Mouse (Mus musculus) olfactory bulb, adult 2 months (tissue): ENCODE data around the gene Pla1a. TPM values are rescaled to one million over a fixed set of nuclear protein-coding genes. Genes with fewer than 3 reads are reported as not detected.

Experiments used
- H3K27ac ChIP-seq: fragments of 200-500 bp; 2 replicates; pipeline ENCODE4 v1.5.1; 2012; ENCODE audit warnings: low read depth, low read length; ENCODE audit not compliant: insufficient read depth
- H3K4me1 ChIP-seq: fragments of 200-500 bp; 2 replicates; pipeline ENCODE4 v1.6.1; 2012; ENCODE audit warnings: low read length; ENCODE audit not compliant: control insufficient read depth, insufficient read depth
- H3K4me3 ChIP-seq: fragments of 200-500 bp; 2 replicates; pipeline ENCODE4 v1.5.1; 2012; ENCODE audit warnings: mild to moderate bottlenecking, low read depth, low read length, moderate library complexity; ENCODE audit not compliant: insufficient read depth
- CTCF ChIP-seq: fragments of 200-500 bp; IDR thresholded peaks from 2 replicates; pipeline ENCODE4 v1.5.1; 2012; ENCODE audit warnings: low read depth, mild to moderate bottlenecking, low read length, moderate library complexity; ENCODE audit not compliant: insufficient read depth
- POLR2A ChIP-seq: fragments of 200-500 bp; IDR thresholded peaks from 2 replicates; pipeline ENCODE4 v1.6.1; 2012; ENCODE audit warnings: mild to moderate bottlenecking, low read depth, low read length, moderate library complexity; ENCODE audit not compliant: insufficient read depth
- WGBS: fragments of 180-500 bp; shearing (Covaris S2); methylation state at CpG from one replicate; pipeline ENCODE4 v1.1.7; 2018; 5-methylcytosine and 5-hydroxymethylcytosine counted together
- polyA plus RNA-seq: library from polyadenylated mRNA; stranded (reverse); fragments of >200 nt; gene quantifications from 2 replicates; pipeline ENCODE4 v1.2.4, GENCODE M21; 2012; ENCODE audit warnings: low replicate concordance; ENCODE audit not compliant: missing spikeins, insufficient read depth, insufficient read length

The Pla1a gene
- polyA plus RNA-seq, 1 experiment: not detected

DNA sequence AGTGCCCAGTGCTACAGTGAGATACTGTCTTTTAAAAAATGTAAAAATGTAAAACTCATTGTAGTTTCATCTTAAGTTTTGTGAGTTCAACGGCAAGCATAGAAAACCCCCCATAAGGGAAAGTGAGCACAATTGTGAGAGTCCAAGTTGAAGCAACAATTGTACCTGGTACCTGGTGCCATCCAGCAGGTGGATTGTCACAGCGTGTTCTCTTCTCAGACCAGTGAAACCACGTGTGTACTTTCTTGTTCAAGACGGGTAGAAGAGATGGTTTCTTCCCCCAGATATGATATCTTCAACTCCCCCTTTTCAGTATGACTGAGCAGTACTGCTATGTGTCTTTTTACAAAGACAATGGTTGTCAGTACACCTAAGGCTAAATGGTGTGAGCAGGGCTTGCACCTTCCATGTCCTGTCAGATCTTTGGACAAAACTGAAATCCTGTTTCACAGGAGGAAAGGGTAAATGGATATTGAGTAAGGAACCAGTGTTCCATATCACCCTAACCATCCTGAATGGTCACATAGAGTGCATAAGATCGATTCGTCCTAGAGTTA is 74.6 kb downstream of the Pla1a start:
- H3K27ac ChIP-seq: no peak overlapping the region
- TF ChIP-seq POLR2A (no peak), CTCF (no peak)
- WGBS: 93% methylated on average over 6 of the region's 6 CpGs

DNA sequence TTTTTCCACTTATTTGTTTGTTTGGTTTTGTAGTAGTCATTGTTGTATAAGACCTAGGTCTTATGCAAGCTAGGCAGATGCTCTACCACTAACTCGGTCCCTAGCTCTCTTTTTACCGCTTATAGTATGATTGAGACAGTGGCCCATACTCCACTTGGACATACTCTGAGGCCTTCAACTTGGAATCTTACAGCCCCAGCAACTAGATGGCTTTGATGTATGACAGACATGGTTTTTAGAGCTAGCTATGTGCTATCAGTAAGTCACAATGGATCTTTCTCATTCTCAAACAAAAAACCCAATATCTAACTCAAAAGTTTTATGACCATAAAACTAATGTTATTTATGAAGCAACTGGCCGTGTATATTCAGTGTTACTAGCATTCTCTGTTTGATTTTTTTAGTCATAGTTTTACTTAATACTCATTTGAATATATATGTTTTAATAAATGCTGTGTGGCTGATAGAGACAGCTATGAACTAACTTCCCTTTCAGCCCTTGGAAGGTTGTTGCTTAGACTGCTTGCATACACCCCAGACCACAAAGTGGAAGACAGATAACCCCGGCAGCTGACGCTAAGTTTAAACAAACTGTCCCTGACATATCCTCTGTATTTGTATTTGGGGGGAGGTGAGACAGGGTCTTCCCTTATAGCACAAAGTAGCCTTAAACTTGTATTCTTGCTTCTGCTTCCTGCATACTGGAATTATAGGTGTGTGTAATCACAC is 78.6 kb downstream of the Pla1a start:
- H3K4me3 ChIP-seq: no peak overlapping the region
- no peak overlapping the region for H3K27ac ChIP-seq
- H3K4me1 ChIP-seq: no peaks in the 10 kb centered on the region; the same call in 1 of the 2 replicates
- no peak for TF ChIP-seq CTCF
- no peak for TF ChIP-seq POLR2A
- 95% methylated on average over 5 of the region's 5 CpGs for WGBS

More for the DNA sequence above, 74.6 kb downstream of the Pla1a start:
- no peak overlapping the region for H3K4me3 ChIP-seq
- peaks cover 4% of the 10 kb centered on the region; the same call in 1 of the 2 replicates for H3K4me1 ChIP-seq

DNA sequence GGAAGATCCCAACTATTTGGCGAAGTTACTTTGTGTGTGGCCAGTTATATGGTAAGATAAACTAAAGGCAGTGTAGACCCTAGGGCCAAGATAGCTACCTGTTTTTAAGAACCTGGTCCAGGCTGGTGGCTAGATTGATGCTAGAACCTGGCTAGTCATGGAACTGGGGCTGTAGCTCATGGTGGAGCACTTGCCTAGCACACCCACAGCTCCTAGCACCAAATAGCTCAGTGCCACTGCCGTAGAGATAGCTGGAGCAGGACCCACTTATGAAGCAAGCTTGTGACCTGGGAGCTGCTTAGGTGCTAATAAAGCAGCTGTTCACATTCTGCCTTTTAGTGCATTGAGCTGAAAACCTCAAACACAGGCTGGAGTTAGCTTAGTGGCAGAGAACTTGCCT is 79.3 kb downstream of the Pla1a start:
- Histone ChIP-seq H3K4me3 (no peak overlapping the region), H3K4me1 (no peaks in the 10 kb centered on the region; the same call in 1 of the 2 replicates), H3K27ac (no peak overlapping the region)
- WGBS: 98% methylated on average over 2 of the region's 2 CpGs
- TF ChIP-seq CTCF (no peak), POLR2A (no peak)

DNA sequence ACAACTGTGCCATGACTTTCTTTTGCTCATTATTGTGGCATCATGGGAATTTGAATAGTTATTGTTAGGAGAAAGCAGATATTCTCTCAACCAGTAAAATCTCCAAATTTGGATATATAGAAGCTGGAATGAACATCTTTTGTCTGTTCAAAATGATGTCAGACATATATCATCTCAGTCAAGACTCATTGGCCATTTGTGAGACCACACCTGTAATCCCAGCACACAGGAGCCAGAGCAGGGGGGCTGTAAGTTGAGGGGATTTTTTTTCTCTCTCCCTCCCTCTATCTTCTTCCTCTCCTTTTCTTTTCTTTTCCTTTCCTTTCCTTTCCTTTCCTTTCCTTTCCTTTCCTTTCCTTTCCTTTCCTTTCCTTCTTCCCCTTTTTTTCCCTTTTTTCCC is 80.1 kb downstream of the Pla1a start:
- TF ChIP-seq POLR2A (no peak), CTCF (no peak)
- Histone ChIP-seq H3K4me3 (no peak overlapping the region), H3K27ac (no peak overlapping the region), H3K4me1 (no peaks in the 10 kb centered on the region; the same call in 1 of the 2 replicates)

DNA sequence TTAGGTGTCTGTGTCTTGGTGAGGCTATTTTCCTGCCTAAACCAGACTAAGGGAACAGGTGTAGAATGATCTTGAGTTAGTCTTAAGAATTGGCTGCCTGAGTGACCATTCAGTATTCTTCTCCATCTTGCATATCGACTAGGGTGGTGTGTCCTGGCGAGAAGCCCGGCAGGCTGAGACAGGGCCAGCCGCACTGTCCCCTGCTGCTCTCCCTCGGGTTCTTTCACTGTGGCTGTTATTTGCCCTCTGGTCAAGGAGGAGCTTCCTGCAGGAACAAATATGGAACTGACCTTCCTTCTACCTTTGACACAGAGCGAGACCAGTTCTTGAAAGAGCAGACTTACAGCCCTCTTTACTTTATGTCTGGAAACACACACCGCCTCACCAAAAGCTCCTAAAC is 80.9 kb downstream of the Pla1a start:
- no peak for TF ChIP-seq POLR2A
- TF ChIP-seq CTCF: no peak
- WGBS: 56% methylated on average over 7 of the region's 7 CpGs
- no peak overlapping the region for H3K4me3 ChIP-seq
- no peaks in the 10 kb centered on the region; the same call in 1 of the 2 replicates for H3K4me1 ChIP-seq
- no peak overlapping the region for H3K27ac ChIP-seq

DNA sequence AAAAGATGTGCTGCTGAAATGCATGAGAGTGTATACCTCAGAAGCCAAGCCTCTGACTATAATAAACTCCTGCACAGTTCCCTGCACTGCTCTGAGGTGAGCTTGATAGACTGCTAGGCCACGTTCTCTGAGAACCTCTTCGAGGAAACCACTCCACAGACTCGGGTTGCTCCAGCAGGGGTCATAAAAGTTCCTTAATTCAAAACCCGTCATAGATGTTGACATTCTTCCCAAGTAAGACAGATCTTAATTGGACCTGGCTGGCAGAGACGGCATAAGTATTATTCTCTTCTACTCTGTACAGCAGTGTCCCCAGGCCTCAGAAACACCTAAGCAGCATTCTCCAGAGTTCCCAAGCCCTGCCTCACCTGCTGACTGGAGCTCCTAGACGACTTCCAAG is 82.0 kb downstream of the Pla1a start:
- Histone ChIP-seq H3K27ac (no peak overlapping the region), H3K4me1 (no peaks in the 10 kb centered on the region; the same call in 1 of the 2 replicates), H3K4me3 (no peak overlapping the region)
- TF ChIP-seq CTCF: no peak
- whole genome bisulfite sequencing: 76% methylated on average over 6 of the region's 6 CpGs

DNA sequence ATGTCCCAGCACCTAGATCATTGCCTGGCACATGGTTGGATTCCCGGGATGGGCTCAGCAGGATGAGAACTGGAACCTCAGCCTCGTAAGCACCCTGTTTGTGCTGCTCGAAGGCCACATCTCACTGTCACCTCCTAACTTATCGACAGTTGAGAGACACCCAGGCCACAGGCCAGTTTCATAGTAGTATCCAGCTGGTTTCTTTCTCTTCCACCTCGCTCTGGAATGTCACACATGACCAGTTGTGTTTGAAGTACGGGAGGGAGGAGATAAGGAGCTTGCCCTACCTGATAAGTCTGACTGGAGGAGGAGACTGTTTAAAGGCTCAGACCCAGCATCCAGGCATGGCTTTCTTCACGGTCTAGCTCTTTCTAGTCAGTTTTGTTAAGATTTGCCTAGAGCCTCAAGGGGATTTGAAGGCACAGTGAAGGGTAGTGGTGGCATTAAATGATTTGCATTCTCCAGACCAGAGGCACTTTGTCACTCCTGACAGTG is 82.5 kb downstream of the Pla1a start:
- no peak overlapping the region for H3K27ac ChIP-seq
- H3K4me1 ChIP-seq: no peaks in the 10 kb centered on the region; the same call in 1 of the 2 replicates
- H3K4me3 ChIP-seq: no peak overlapping the region
- no peak for TF ChIP-seq POLR2A
- no peak for TF ChIP-seq CTCF
- 89% methylated on average over 7 of the region's 7 CpGs for WGBS

DNA sequence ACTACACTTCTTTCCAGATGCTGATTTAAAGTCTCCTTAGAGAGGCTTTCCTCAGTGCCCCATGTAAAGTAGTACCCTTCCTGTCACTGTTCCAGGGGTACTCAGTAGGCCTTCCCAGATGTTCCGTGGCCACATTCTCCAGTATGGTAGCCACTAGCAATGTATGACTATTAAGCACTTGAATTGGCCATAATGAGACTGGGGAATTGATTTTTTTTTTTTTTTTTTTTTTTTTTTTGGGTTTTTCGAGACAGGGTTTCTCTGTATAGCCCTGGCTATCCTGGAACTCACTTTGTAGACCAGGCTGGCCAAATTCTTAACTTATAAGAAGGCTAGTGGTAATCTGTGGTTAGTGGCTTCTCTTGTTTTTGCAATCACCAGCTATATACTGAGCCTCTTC is 83.1 kb downstream of the Pla1a start:
- WGBS: 81% methylated on average over 2 of the region's 2 CpGs
- H3K27ac ChIP-seq: no peak overlapping the region
- TF ChIP-seq POLR2A (no peak), CTCF (no peak)
- no peak overlapping the region for H3K4me3 ChIP-seq
- no peaks in the 10 kb centered on the region; the same call in 1 of the 2 replicates for H3K4me1 ChIP-seq

DNA sequence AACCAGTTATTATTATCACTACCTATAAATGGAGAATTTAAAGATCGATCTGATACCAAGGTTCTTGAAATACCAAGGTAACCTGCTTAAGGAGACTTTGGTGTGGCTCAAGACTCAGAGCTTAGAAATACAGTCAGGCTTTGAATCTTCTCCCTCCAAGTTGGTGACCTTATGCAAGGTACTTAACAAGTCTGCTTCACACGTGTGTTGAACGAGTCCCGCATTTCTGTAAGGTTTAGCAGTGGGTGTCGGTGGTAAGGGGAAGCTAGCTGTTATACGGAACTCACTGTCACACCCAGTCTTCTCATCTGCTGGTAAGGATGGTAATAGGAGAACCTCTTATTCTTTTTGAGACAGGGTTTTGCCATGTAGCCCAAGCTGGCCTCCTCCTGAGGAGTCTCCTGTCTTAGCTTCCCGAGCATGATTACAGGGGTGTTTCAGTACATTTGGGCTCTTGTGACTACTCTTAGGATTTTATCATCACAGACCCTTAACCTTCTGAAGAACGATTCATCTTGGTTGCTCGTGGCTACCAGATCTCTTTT is 84.7 kb downstream of the Pla1a start:
- H3K27ac ChIP-seq: no peak overlapping the region
- TF ChIP-seq CTCF (no peak), POLR2A (no peak)
- H3K4me3 ChIP-seq: no peak overlapping the region
- 88% methylated on average over 9 of the region's 9 CpGs for whole genome bisulfite sequencing
- H3K4me1 ChIP-seq: no peaks in the 10 kb centered on the region; the same call in 1 of the 2 replicates
